Mouse (Mus musculus) bone marrow, adult 2 months (tissue): ENCODE data around the gene Rcan3.

Source experiments
- CTCF ChIP-seq: fragments of 200-500 bp; IDR thresholded peaks from 2 replicates; pipeline ENCODE4 v1.5.1; 2011; ENCODE audit warnings: low read length, control low read depth; ENCODE audit not compliant: control insufficient read depth, insufficient read depth
- POLR2A ChIP-seq: fragments of 200-500 bp; IDR thresholded peaks from 2 replicates; pipeline ENCODE4 v1.6.1; 2011; ENCODE audit warnings: low read depth, mild to moderate bottlenecking, control low read depth, low read length, borderline replicate concordance; ENCODE audit not compliant: control insufficient read depth

- TF ChIP-seq POLR2A (no peak), CTCF (no peak)
Measured at GRCm38 (mm10) chr4:135396303-135396702, 37.4 kb downstream of the Rcan3 start.
